Mouse (Mus musculus): ENCODE data around the gene Nop10. TPM values are rescaled to one million over a fixed set of nuclear protein-coding genes. Genes with fewer than 3 reads are reported as not detected.

The Nop10 gene
- polyA plus RNA-seq, 1 experiment from 2014 or later = 102 TPM

DNA sequence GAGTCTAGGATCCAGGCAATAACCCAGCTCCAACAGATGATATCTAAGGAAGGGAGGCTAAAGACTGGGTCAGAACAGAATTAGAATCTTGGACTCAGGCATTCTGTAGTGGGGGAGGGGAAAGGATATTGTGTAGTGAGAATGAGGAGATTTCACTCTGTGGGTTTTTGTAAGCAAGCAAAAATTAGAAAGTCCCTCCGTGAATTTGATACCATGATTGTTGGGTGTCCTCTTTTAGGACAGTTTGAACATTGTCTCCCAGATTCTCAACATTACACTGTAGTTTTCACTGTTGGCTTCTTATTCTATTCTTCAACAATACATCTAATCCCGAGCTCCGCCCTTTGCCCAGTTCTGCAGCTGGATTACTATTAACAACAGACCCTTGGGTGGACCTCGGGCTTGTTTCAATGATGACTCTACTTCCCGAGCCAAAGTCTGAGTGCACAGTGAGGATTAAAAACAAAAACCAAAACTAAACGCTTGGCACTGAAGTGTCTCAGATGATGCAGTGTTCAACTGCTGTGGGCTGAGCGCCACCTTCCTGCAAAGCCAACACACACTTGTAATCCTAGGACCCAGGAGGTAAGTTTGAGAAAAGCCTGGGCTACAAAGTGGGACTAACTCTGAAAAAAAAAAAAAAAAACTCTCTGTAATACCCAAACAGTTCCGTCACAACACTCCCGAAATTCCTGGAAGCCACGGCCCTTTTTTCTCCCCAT, 2.3 kb upstream of the Nop10 start, which contains the start of gene Nutm1:
Gene Nutm1 (minus strand): TSS at position 51 of the 722 bp plus-strand sequence.
- H3K4me1 ChIP-seq (ENCODE audit: control insufficient read depth, low read depth, low read length) = peaks cover 12% of the 10 kb centered on the region
- ATAC-seq (ENCODE audit: low read depth) = no peak
- no peaks in the 10 kb centered on the region for H3K9me3 ChIP-seq (replicated peaks; ENCODE audit: control insufficient read depth, low read length)
- H3K27ac ChIP-seq (ENCODE audit: low read length) = no peak within 1 kb of the TSS
- 60% methylated on average over 10 of the region's 10 CpGs for WGBS (ENCODE audit: insufficient replicate concordance)
- no peak within 1 kb of the TSS for H3K9ac ChIP-seq (ENCODE audit: low read depth, low read length)
- H3K4me2 ChIP-seq (ENCODE audit: low read depth, low read length) = no peak within 1 kb of the TSS
- H3K36me3 ChIP-seq (ENCODE audit: control insufficient read depth, insufficient read depth) = no peaks in the 10 kb centered on the region
- no peak within 1 kb of the TSS for H3K4me3 ChIP-seq (ENCODE audit: low read depth, low read length)
- H3K27me3 ChIP-seq (ENCODE audit: control insufficient read depth, insufficient read depth, low read depth, low read length) = no peaks in the 10 kb centered on the region

DNA sequence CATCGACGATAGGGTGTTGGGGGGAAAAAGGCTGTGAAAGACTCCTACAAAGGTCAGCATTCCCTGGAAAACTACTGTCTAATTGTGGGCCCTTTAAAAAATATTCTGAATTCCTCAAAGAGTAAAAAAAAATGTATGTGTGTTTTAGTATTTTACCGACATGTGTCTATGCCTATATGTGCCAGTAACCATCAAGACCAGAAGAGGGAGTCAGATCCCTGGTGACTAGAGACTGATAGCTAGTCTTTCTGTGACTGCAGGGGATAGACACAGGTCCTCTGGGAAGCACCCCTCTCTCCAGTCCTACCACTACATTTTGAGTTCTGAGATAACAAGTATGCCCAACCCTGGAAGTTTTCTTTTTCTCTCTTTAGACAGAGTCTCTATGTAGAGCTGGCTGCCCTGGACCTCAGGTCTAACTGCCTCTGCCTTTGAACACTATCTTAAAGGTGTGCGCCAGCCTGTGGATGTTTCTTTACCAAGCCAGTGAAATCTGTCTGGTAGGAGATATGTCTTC, 1.1 kb downstream of the Nop10 start:
- H3K9me3 ChIP-seq (replicated peaks; ENCODE audit: control insufficient read depth, low read length) = no peaks in the 10 kb centered on the region
- peak overlapping the region; percentile 70 for H3K27ac ChIP-seq (ENCODE audit: low read length)
- peak overlapping the region; percentile 65; the same call in 1 of the 2 replicates for H3K9ac ChIP-seq (ENCODE audit: low read depth, low read length)
- ATAC-seq (ENCODE audit: low read depth) = no peak
- peak overlapping the region; percentile 77 for H3K4me3 ChIP-seq (ENCODE audit: low read depth, low read length)
- 19% methylated on average over 4 of the region's 4 CpGs for WGBS (ENCODE audit: insufficient replicate concordance)
- peaks cover 21% of the 10 kb centered on the region for H3K4me1 ChIP-seq (ENCODE audit: control insufficient read depth, low read depth, low read length)
- H3K27me3 ChIP-seq (ENCODE audit: control insufficient read depth, insufficient read depth, low read depth, low read length) = no peaks in the 10 kb centered on the region
- peak overlapping the region; percentile 77 for H3K4me2 ChIP-seq (ENCODE audit: low read depth, low read length)
- H3K36me3 ChIP-seq (ENCODE audit: control insufficient read depth, insufficient read depth) = no peaks in the 10 kb centered on the region

DNA sequence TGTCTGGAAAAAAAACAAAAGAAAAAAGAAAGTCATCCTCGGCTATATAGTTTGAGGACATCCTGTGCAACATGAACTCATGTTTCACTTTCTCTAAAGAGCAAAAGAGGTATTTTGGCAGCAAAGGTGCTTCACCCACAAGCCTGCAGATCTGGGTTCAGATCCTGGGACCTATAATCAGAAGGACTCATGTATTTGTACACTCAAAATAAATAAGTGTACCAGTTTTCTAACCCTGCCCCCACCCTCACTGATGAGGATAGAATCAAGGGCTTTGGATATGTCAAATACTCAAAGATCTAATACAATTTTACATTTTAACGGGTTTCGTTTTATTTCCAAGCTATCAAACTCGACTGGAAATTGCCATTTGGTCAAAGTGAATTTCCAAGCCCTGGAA, 2.6 kb downstream of the Nop10 start:
- Histone ChIP-seq H3K36me3 (ENCODE audit: control insufficient read depth, insufficient read depth) (no peaks in the 10 kb centered on the region), H3K4me1 (ENCODE audit: control insufficient read depth, low read depth, low read length) (peaks cover 27% of the 10 kb centered on the region), H3K27ac (ENCODE audit: low read length) (no peak overlapping the region), H3K27me3 (ENCODE audit: control insufficient read depth, insufficient read depth, low read depth, low read length) (no peaks in the 10 kb centered on the region), H3K4me3 (ENCODE audit: low read depth, low read length) (no peak overlapping the region), H3K9ac (ENCODE audit: low read depth, low read length) (no peak overlapping the region), H3K9me3 (replicated peaks; ENCODE audit: control insufficient read depth, low read length) (no peaks in the 10 kb centered on the region), H3K4me2 (ENCODE audit: low read depth, low read length) (no peak overlapping the region)
- no peak for ATAC-seq (ENCODE audit: low read depth)
- WGBS (ENCODE audit: insufficient replicate concordance) = 60% methylated on average over 4 of the region's 4 CpGs

DNA sequence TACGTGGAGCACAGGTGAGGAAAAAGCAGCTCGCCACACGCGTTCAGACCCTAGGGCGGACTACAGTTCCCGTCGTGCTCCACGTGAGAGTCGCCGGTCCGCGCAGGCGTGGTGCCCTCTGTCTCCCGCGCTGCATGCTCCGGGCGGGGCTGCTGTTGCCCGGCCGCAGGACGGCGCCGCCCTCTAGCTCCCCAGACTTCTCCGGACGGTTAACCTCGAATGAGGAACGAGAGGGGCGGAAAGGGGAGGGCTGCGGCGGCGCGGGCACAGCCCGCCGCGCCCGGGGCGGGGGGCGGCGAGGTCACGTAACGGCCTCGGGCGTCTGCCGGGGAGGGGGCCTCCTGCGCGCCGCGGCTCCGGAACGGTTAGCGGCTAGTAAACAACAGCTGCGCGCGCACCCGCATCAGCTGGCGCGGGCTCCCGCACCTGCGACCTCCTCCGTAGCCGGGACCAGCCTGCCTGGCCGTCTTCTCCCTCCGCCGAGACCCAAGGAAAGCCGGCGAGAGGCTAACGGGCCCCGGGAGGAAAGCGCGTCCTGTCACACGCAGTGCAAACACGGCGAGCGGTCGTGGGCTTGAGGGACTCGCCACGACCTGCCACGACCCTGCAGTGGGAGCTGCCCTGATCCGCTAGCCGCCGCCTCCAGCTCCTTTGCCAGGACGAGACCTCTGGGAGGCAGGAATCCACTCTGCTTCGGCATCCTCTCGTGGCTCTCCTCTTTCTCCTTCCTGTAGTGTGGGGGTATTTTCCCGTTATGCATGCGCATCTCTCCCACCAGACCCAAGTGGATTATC, 3.9 kb downstream of the Nop10 start, which contains the start of gene Slc12a6:
Gene Slc12a6 (plus strand): TSS at position 378 of the 794 bp plus-strand sequence.
- Histone ChIP-seq H3K4me2 (ENCODE audit: low read depth, low read length) (peak within 1 kb of the TSS; percentile 78), H3K9me3 (replicated peaks; ENCODE audit: control insufficient read depth, low read length) (no peaks in the 10 kb centered on the region), H3K36me3 (ENCODE audit: control insufficient read depth, insufficient read depth) (no peaks in the 10 kb centered on the region), H3K27ac (ENCODE audit: low read length) (peak within 1 kb of the TSS; percentile 93), H3K9ac (ENCODE audit: low read depth, low read length) (peak within 1 kb of the TSS; percentile 96), H3K4me3 (ENCODE audit: low read depth, low read length) (peak within 1 kb of the TSS; percentile 89), H3K4me1 (ENCODE audit: control insufficient read depth, low read depth, low read length) (peaks cover 30% of the 10 kb centered on the region), H3K27me3 (ENCODE audit: control insufficient read depth, insufficient read depth, low read depth, low read length) (no peaks in the 10 kb centered on the region)
- WGBS (ENCODE audit: insufficient replicate concordance) = 0% methylated on average over 61 of the region's 85 CpGs
- peak; percentile 96 for ATAC-seq (ENCODE audit: low read depth)

DNA sequence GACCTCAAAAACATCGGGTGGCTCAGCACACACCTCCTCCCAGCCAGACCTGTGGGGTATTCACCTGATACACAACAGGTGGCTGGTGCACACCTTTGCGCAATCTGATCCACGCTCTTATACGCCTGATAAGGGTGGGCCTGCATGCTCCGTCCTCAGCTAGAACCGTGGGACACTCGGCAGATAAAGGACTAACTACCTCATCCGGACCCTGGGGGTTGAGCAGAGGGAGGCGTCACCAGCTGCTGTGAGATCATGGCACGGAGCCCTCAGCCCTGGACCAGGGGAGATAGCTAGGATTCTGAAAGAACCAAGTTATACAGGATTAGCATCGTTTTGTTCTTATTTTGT, 4.5 kb downstream of the Nop10 start, which contains the start of gene Gm21985:
Gene Gm21985 (plus strand): TSS at position 73 of the 351 bp plus-strand sequence.
- ATAC-seq (ENCODE audit: low read depth) = peak; percentile 53
- H3K36me3 ChIP-seq (ENCODE audit: control insufficient read depth, insufficient read depth) = no peaks in the 10 kb centered on the region
- peak within 1 kb of the TSS; percentile 89 for H3K4me3 ChIP-seq (ENCODE audit: low read depth, low read length)
- no peaks in the 10 kb centered on the region for H3K9me3 ChIP-seq (replicated peaks; ENCODE audit: control insufficient read depth, low read length)
- H3K4me2 ChIP-seq (ENCODE audit: low read depth, low read length) = peak within 1 kb of the TSS; percentile 78
- H3K27ac ChIP-seq (ENCODE audit: low read length) = peak within 1 kb of the TSS; percentile 93
- H3K27me3 ChIP-seq (ENCODE audit: control insufficient read depth, insufficient read depth, low read depth, low read length) = no peaks in the 10 kb centered on the region
- H3K4me1 ChIP-seq (ENCODE audit: control insufficient read depth, low read depth, low read length) = peaks cover 30% of the 10 kb centered on the region
- peak within 1 kb of the TSS; percentile 96 for H3K9ac ChIP-seq (ENCODE audit: low read depth, low read length)
- WGBS (ENCODE audit: insufficient replicate concordance) = under 1% methylated on average over 11 of the region's 11 CpGs

DNA sequence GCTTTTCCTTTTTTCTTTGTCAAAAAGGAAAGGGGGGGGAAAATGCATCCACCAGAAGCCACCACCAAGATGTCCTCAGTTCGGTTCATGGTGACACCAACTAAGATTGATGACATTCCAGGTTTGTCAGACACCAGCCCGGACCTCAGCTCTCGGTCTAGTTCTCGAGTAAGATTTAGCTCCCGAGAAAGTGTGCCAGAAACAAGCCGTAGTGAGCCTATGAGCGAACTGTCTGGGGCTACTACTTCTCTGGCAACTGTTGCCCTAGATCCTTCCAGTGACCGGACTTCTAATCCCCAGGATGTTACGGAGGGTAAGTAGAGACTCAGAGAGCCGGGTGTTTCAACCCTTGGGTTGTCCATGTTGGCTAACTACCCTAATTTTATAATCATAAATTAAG, 5.1 kb downstream of the Nop10 start:
- peak overlapping the region; percentile 78 for H3K4me2 ChIP-seq (ENCODE audit: low read depth, low read length)
- WGBS (ENCODE audit: insufficient replicate concordance) = 16% methylated on average over 10 of the region's 10 CpGs
- H3K27me3 ChIP-seq (ENCODE audit: control insufficient read depth, insufficient read depth, low read depth, low read length) = no peaks in the 10 kb centered on the region
- no peaks in the 10 kb centered on the region for H3K9me3 ChIP-seq (replicated peaks; ENCODE audit: control insufficient read depth, low read length)
- peaks cover 30% of the 10 kb centered on the region for H3K4me1 ChIP-seq (ENCODE audit: control insufficient read depth, low read depth, low read length)
- peak overlapping the region; percentile 96 for H3K9ac ChIP-seq (ENCODE audit: low read depth, low read length)
- peak overlapping the region; percentile 89 for H3K4me3 ChIP-seq (ENCODE audit: low read depth, low read length)
- H3K27ac ChIP-seq (ENCODE audit: low read length) = peak overlapping the region; percentile 93
- H3K36me3 ChIP-seq (ENCODE audit: control insufficient read depth, insufficient read depth) = no peaks in the 10 kb centered on the region
- ATAC-seq (ENCODE audit: low read depth) = no peak

DNA sequence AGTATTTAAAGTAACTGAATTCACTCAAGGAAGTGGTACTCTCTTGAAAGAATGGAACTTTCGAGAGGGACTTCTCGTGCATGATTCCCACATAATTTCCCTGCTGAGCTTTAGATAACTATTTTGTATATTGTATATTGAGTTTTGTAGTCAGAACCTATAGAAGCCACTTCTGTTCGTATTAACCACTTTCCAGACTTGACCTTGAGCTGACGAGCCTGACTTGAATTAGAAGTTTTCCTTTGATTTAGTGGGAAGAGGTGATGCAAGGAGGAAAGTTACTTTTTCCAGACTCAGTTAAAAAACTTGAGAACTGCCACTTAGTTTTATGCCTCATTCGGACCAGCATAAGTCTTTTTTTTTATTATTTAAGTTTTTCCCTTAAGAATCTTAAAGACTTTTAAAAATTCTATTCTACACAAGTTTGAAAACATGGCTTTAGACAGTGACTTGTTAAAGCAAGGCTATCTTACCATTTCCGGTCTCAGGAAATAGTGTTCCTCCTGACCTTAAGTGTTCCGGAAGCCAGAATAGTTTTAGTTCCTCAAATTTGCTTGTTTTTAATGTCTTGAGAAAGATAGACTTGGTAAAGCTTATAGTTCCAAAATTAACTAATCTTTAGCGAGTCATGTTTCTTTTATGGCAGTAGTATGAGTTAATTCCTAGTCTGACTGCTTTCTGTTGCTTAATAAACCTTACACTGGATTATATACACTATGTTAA, 6.0 kb downstream of the Nop10 start:
- peak overlapping the region; percentile 96 for H3K9ac ChIP-seq (ENCODE audit: low read depth, low read length)
- 20% methylated on average over 8 of the region's 8 CpGs for WGBS (ENCODE audit: insufficient replicate concordance)
- no peaks in the 10 kb centered on the region for H3K36me3 ChIP-seq (ENCODE audit: control insufficient read depth, insufficient read depth)
- H3K4me2 ChIP-seq (ENCODE audit: low read depth, low read length) = peak overlapping the region; percentile 78
- H3K9me3 ChIP-seq (replicated peaks; ENCODE audit: control insufficient read depth, low read length) = no peaks in the 10 kb centered on the region
- no peak for ATAC-seq (ENCODE audit: low read depth)
- H3K27ac ChIP-seq (ENCODE audit: low read length) = peak overlapping the region; percentile 42; the same call in 1 of the 2 replicates
- H3K27me3 ChIP-seq (ENCODE audit: control insufficient read depth, insufficient read depth, low read depth, low read length) = no peaks in the 10 kb centered on the region
- H3K4me3 ChIP-seq (ENCODE audit: low read depth, low read length) = peak overlapping the region; percentile 89
- peaks cover 30% of the 10 kb centered on the region for H3K4me1 ChIP-seq (ENCODE audit: control insufficient read depth, low read depth, low read length)

DNA sequence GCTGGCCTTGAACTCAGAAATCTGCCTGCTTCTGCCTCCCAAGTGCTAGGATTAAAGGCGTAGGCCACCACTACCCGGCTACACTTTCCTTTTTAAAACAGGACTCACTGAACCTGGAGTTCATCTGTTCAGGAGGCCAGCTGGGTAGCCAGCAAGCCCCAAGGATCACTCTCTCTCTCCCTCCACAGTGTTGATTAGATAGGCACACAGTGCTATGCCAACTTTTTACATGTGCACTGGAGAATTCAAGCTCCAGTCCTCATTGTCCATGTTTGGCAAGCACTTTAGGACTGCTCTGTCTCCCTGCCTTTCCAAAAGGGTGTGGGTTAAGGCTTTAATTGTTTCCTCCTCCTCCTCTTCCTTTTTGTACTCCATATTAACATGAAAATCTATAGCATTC, 8.3 kb downstream of the Nop10 start:
- Histone ChIP-seq H3K27me3 (ENCODE audit: control insufficient read depth, insufficient read depth, low read depth, low read length) (no peaks in the 10 kb centered on the region), H3K9ac (ENCODE audit: low read depth, low read length) (no peak overlapping the region), H3K4me1 (ENCODE audit: control insufficient read depth, low read depth, low read length) (peaks cover 21% of the 10 kb centered on the region), H3K4me3 (ENCODE audit: low read depth, low read length) (0 out of 2 replicates have a peak overlapping the region, but pooled peaks have one; percentile 3), H3K27ac (ENCODE audit: low read length) (no peak overlapping the region), H3K36me3 (ENCODE audit: control insufficient read depth, insufficient read depth) (no peaks in the 10 kb centered on the region; the same call in 1 of the 2 replicates), H3K9me3 (replicated peaks; ENCODE audit: control insufficient read depth, low read length) (no peaks in the 10 kb centered on the region), H3K4me2 (ENCODE audit: low read depth, low read length) (no peak overlapping the region)
- 61% methylated on average over 2 of the region's 2 CpGs for WGBS (ENCODE audit: insufficient replicate concordance)
- no peak for ATAC-seq (ENCODE audit: low read depth)
